Mouse (Mus musculus) heart, postnatal 0 days (tissue): ENCODE results near the gene Snapc4. TPM values are rescaled to one million over a fixed set of nuclear protein-coding genes. Genes with fewer than 3 reads are reported as not detected.
A peak's percentile ranks its signal among the peaks of the same experiment; 100 is the strongest.

ENCODE experiments used
- ATAC-seq: fragments of 200-750 bp; cut with Nextera tagmentation; 2 replicates; pipeline ENCODE4 v1.8.0; 2017; ENCODE audit warnings: low read depth, moderate number of reproducible peaks, moderate library complexity; ENCODE audit not compliant: insufficient read depth
- DNase-seq: peaks from one replicate; pipeline ENCODE4 v3.0.0-alpha.2; 2016; ENCODE audit warnings: low spot score
- H3K27ac ChIP-seq: fragments of 300-500 bp; sonication (generic); 2 replicates; pipeline ENCODE4 v1.5.1; 2014; ENCODE audit warnings: low read depth, mild to moderate bottlenecking
- H3K27me3 ChIP-seq: fragments of 300-500 bp; sonication (generic); 2 replicates; pipeline ENCODE4 v1.6.1; 2014; ENCODE audit warnings: low read length, mixed read lengths; ENCODE audit not compliant: control insufficient read depth, insufficient read depth
- H3K36me3 ChIP-seq: fragments of 300-500 bp; sonication (generic); replicated peaks from 2 replicates; pipeline ENCODE4 v1.6.1; 2014; ENCODE audit warnings: low read length, mixed read lengths; ENCODE audit not compliant: control insufficient read depth, insufficient read depth
- H3K4me1 ChIP-seq: fragments of 300-500 bp; sonication (generic); 2 replicates; pipeline ENCODE4 v1.6.1; 2014; ENCODE audit warnings: antibody characterized with exemption; ENCODE audit not compliant: control insufficient read depth, insufficient read depth
- H3K4me2 ChIP-seq: fragments of 300-500 bp; sonication (generic); 2 replicates; pipeline ENCODE4 v1.6.1; 2014; ENCODE audit warnings: low read depth, mild to moderate bottlenecking, low read length, moderate library complexity
- H3K4me3 ChIP-seq: fragments of 300-500 bp; sonication (generic); 2 replicates; pipeline ENCODE4 v1.5.1; 2014; ENCODE audit warnings: low read depth, low read length
- H3K9ac ChIP-seq: fragments of 300-500 bp; sonication (generic); replicated peaks from 2 replicates; pipeline ENCODE4 v1.6.1; 2014; ENCODE audit warnings: low read depth, low read length, mixed read lengths
- H3K9me3 ChIP-seq: fragments of 300-500 bp; sonication (generic); replicated peaks from 2 replicates; pipeline ENCODE4 v1.6.1; 2016; ENCODE audit warnings: low read length; ENCODE audit not compliant: control insufficient read depth
- CTCF ChIP-seq: IDR thresholded peaks from 2 replicates; pipeline ENCODE4 v1.5.1; 2016; ENCODE audit warnings: antibody characterized with exemption, control low read depth, low read depth
- EP300 ChIP-seq: IDR thresholded peaks from 2 replicates; pipeline ENCODE4 v1.6.1; 2016; ENCODE audit warnings: antibody characterized with exemption, low read depth
- WGBS: fragments of 180-500 bp; shearing (Covaris S2); extraction: QIAGEN DNeasy Blood & Tissue Kit; methylation state at CpG from one replicate; pipeline ENCODE4 v1.1.7; 2014; 5-methylcytosine and 5-hydroxymethylcytosine counted together
- polyA plus RNA-seq: library from polyadenylated mRNA; unstranded; fragments of >200 nt; fragmentation: Nextera tagmentation; extraction: Ambion mirVana; gene quantifications from 2 replicates; pipeline ENCODE4 v1.2.1, GENCODE M21; 2015
- total RNA-seq: library from RNA; depleted of rRNA; stranded (reverse); fragments of >200 nt; gene quantifications from 2 replicates; pipeline ENCODE4 v1.2.3, GENCODE M21; 2014; ENCODE audit warnings: low replicate concordance

Snapc4 gene
- total and polyA plus RNA-seq, 2 experiments from 2014 or later, result 8.1 to 9.6 TPM

DNA sequence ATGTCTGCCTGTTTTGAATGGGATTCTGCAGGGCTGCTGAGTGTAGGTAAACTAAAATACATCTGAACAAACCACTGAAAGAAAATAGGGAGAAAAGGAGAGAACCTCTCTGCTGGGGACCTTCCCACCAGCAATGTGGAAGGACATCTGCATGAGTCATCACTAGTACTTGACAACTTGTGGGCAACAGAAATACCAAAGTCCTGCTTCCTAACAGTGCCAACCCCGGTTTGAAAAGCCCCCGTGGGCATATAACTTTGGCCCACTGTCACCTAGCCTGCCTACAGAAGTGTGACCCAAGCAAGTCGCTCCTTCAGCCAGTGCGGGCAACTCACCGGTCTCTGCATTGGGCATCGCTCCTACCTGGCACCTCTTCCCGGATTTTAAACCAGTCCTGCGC lies 8.1 kb downstream of the Snapc4 start:
- H3K27me3 ChIP-seq, result no peaks in the 10 kb centered on the region
- TF ChIP-seq EP300 (no peak), CTCF (no peak)
- H3K4me3 ChIP-seq, result no peak overlapping the region
- H3K27ac ChIP-seq, result no peak overlapping the region
- DNase-seq (no peak), ATAC-seq (no peak)
- H3K4me2 ChIP-seq, result no peak overlapping the region
- no peaks in the 10 kb centered on the region for H3K9me3 ChIP-seq
- H3K4me1 ChIP-seq, result no peaks in the 10 kb centered on the region
- H3K9ac ChIP-seq, result no peak overlapping the region
- peaks cover 99% of the 10 kb centered on the region for H3K36me3 ChIP-seq
- 94% methylated on average over 8 of the region's 8 CpGs for whole genome bisulfite sequencing

DNA sequence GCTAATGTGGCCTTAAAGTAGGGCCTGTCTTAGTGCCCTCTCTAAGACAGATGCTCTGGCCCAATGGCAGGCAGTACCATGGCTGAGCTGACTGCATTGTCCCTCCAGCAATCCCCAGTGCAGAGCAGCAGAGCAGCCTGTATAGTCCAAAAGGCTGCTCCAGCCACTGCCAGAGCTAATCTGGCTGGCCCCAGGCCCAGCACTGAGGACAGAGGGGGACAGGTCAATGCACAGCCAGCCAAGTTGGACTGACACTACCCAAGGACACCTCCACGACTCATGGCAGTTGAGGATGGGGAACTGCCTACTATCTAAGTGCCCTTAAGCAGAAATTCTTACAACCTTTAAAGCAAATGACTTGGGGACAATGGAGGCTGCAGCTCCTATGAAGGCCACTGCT lies 11.9 kb downstream of the Snapc4 start:
- Histone ChIP-seq H3K4me3 (no peak overlapping the region), H3K27ac (no peak overlapping the region), H3K9me3 (no peaks in the 10 kb centered on the region), H3K9ac (no peak overlapping the region), H3K4me1 (peaks cover 12% of the 10 kb centered on the region), H3K4me2 (no peak overlapping the region), H3K27me3 (no peaks in the 10 kb centered on the region), H3K36me3 (peaks cover 84% of the 10 kb centered on the region)
- ATAC-seq (peak; percentile 63), DNase-seq (no peak)
- 39% methylated on average over 1 of the region's 1 CpGs for WGBS
- no peak for TF ChIP-seq CTCF
- no peak for TF ChIP-seq EP300

DNA sequence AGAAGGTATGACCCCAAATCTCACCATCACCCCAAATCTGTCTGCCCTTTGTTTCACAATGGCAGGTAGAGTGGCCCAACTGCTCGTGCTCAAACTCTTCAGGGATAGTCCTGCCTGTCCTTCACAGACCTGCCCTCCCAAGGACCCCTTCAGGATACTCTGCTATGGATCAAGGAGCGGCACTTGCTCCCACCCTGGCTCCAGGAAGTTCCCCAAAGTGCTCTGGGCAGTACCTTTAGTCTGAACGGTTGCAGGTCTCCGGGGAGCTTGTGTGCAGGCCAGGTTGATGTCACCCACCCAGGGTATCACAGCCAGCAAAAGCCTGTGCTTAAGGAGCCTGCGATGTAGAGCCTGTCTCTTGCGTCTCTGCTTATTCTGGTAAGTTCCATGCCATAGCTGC lies 12.5 kb downstream of the Snapc4 start:
- Histone ChIP-seq H3K27ac (no peak overlapping the region), H3K4me2 (no peak overlapping the region), H3K27me3 (no peaks in the 10 kb centered on the region), H3K4me1 (peaks cover 12% of the 10 kb centered on the region), H3K4me3 (no peak overlapping the region), H3K9me3 (no peaks in the 10 kb centered on the region), H3K36me3 (peaks cover 83% of the 10 kb centered on the region), H3K9ac (no peak overlapping the region)
- DNase-seq (no peak), ATAC-seq (no peak)
- TF ChIP-seq CTCF (no peak), EP300 (no peak)
- 89% methylated on average over 6 of the region's 6 CpGs for WGBS

DNA sequence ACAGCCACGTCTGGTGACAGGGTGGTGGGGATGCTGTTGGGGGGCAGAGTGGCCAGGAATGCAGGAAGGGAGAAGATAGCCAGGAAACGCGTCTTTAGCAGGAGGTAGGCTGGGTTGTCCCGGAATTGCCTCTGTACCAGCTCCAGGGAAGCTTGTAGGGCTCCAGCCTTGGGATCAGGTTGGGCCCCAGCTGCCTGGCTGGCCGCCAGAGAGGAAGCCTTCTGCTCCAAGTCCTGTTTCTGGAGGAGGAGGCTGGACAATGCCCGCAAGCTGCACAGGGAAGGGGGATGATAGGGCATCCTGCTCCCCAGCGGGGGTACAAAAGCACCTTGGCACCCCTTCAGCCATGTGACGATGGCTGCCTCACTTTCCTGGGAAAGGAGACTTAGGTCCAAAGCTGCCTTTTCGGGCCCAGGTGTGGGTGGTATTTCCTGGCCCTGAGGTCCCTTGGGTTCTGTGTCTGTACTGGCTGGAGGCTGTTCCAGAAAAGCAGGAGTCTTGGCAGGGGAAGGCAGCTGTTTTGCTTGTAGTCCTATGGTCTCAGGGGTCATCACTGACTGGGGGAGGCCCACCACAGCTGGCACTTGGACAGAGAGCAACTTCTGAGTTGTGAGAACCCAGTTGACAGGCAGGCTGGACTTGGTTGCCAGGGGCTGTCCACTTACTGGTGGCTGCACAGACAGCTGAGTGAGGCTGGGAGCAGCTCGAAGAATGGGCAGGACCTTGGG lies 15.6 kb downstream of the Snapc4 start:
- Histone ChIP-seq H3K9me3 (no peaks in the 10 kb centered on the region), H3K4me1 (peaks cover 12% of the 10 kb centered on the region), H3K9ac (no peak overlapping the region), H3K4me2 (no peak overlapping the region), H3K4me3 (no peak overlapping the region), H3K27me3 (no peaks in the 10 kb centered on the region), H3K27ac (peak overlapping the region; percentile 32; the same call in 1 of the 2 replicates), H3K36me3 (peaks cover 56% of the 10 kb centered on the region)
- TF ChIP-seq CTCF, result no peak
- no peak for TF ChIP-seq EP300
- 31% methylated on average over 10 of the region's 10 CpGs for WGBS
- peak; percentile 30 for ATAC-seq
- DNase-seq, result no peak

DNA sequence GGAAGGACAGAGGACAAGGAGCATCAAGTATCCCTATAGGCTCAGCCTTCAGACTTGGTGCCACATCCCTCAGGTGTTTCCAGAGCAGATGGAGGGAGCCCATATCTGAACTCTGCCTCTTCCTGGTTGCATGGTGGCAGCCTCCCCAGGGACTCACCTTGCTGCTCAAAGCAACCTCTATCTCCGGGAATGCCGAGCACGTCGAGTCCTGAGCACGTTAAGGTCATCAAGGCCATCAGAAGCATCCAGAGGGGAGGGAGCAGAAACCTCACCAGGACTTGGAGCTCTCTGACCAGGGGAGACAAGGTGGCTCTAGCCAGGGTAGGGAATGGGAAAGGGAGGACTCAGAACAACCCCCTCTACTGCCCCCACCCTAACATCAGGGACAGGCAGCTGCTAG lies 17.0 kb downstream of the Snapc4 start:
- H3K36me3 ChIP-seq, result peaks cover 42% of the 10 kb centered on the region
- H3K4me3 ChIP-seq, result no peak overlapping the region
- no peak for TF ChIP-seq CTCF
- TF ChIP-seq EP300, result no peak
- no peak overlapping the region for H3K9ac ChIP-seq
- H3K4me1 ChIP-seq, result peaks cover 12% of the 10 kb centered on the region
- H3K27me3 ChIP-seq, result no peaks in the 10 kb centered on the region
- 54% methylated on average over 5 of the region's 5 CpGs for WGBS
- DNase-seq (no peak), ATAC-seq (no peak)
- H3K27ac ChIP-seq, result no peak overlapping the region
- no peaks in the 10 kb centered on the region for H3K9me3 ChIP-seq
- no peak overlapping the region for H3K4me2 ChIP-seq

DNA sequence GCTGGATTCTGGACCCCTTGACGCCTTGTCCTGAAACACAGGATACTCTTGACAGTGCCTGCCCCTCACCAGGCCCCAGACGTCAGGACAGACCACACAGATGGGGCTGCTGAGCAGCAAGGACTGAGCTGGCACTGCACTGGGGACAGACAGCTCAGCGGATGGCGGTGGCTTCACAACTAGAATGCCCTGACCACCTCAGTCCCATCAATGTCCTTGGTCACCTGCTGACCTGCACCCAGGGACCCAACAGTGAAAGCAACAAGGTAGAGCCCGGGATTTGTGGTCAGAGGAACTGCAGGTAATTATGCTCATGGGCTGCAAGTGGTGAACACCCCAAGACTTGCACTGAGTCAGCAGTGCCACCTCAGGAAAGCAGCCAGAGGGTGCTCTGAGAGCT lies 17.5 kb downstream of the Snapc4 start:
- Histone ChIP-seq H3K27ac (no peak overlapping the region), H3K36me3 (peaks cover 37% of the 10 kb centered on the region), H3K9me3 (no peaks in the 10 kb centered on the region), H3K27me3 (no peaks in the 10 kb centered on the region), H3K9ac (no peak overlapping the region), H3K4me3 (no peak overlapping the region), H3K4me1 (peaks cover 12% of the 10 kb centered on the region), H3K4me2 (no peak overlapping the region)
- WGBS, result 81% methylated on average over 5 of the region's 5 CpGs
- TF ChIP-seq EP300 (no peak), CTCF (no peak)
- DNase-seq (no peak), ATAC-seq (no peak)
